Mouse (Mus musculus) midbrain, embryonic 15.5 days (tissue): ENCODE data around the gene Slc25a34. TPM values are rescaled to one million over a fixed set of nuclear protein-coding genes. Genes with fewer than 3 reads are reported as not detected.

ENCODE experiments used
- ATAC-seq: fragments of 200-750 bp; cut with Nextera tagmentation; replicated peaks from 2 replicates; pipeline ENCODE4 v1.8.0; 2017; ENCODE audit warnings: moderate TSS enrichment
- H3K27ac ChIP-seq: fragments of 300-500 bp; sonication (generic); 2 replicates; pipeline ENCODE4 v1.5.1; 2015; ENCODE audit warnings: mild to moderate bottlenecking, inconsistent platforms
- H3K27me3 ChIP-seq: fragments of 300-500 bp; sonication (generic); replicated peaks from 2 replicates; pipeline ENCODE4 v1.6.1; 2015; ENCODE audit warnings: inconsistent platforms
- H3K36me3 ChIP-seq: fragments of 300-500 bp; sonication (generic); replicated peaks from 2 replicates; pipeline ENCODE4 v1.6.1; 2015; ENCODE audit warnings: inconsistent platforms
- H3K4me1 ChIP-seq: fragments of 300-500 bp; sonication (generic); 2 replicates; pipeline ENCODE4 v1.6.1; 2015; ENCODE audit warnings: inconsistent platforms
- H3K4me2 ChIP-seq: fragments of 300-500 bp; sonication (generic); 2 replicates; pipeline ENCODE4 v1.6.1; 2015; ENCODE audit warnings: inconsistent platforms, mild to moderate bottlenecking, moderate library complexity
- H3K4me3 ChIP-seq: fragments of 300-500 bp; sonication (generic); 2 replicates; pipeline ENCODE4 v1.5.1; 2015; ENCODE audit warnings: mild to moderate bottlenecking, inconsistent platforms
- H3K9ac ChIP-seq: fragments of 300-500 bp; sonication (generic); 2 replicates; pipeline ENCODE4 v1.6.1; 2015; ENCODE audit warnings: mild to moderate bottlenecking, inconsistent platforms
- H3K9me3 ChIP-seq: fragments of 300-500 bp; sonication (generic); 2 replicates; pipeline ENCODE4 v1.6.1; 2016; ENCODE audit warnings: inconsistent platforms
- WGBS: fragments of 180-500 bp; shearing (Covaris S2); methylation state at CpG from one replicate; pipeline ENCODE4 v1.1.7; 2015; ENCODE audit warnings: mixed read lengths; 5-methylcytosine and 5-hydroxymethylcytosine counted together
- polyA plus RNA-seq: library from polyadenylated mRNA; unstranded; fragments of >200 nt; fragmentation: Nextera tagmentation; extraction: Ambion mirVana; gene quantifications from 2 replicates; pipeline ENCODE4 v1.2.1, GENCODE M21; 2015

The Slc25a34 gene
- polyA plus RNA-seq, 1 experiment from 2014 or later: 0.26 TPM

DNA sequence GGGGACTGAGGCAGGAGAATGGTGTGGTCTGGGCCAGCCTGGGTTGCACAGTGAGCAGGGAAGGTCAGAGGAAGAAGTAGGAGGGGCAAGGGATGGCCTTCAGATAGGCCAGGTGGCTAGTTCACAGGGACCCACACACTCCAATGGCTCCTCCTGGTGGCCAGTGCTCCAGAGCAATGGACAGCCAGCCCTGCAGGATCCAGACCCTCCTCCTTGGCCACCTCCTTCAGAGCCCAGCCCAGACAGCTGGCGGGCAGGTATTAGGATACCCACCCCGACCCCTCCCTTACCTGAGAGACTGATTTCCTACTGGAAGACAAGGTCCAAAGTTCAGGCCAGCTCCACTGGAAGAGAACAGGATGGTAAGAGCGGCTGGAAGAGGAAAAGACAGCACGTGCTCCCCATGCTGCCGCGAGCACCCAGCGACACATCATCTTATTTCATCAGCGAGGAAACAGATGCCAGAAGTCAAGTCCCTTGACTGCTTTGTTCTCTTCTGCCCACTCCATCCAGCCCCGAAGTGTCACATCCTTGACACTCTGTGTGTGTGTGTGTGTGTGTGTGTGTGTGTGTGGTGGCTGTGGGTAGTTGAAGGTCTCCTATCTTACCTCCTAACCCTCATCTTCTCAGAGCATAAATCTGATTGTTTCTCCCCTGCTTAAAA is 27.9 kb downstream of the Slc25a34 start:
- H3K4me2 ChIP-seq: no peak overlapping the region

DNA sequence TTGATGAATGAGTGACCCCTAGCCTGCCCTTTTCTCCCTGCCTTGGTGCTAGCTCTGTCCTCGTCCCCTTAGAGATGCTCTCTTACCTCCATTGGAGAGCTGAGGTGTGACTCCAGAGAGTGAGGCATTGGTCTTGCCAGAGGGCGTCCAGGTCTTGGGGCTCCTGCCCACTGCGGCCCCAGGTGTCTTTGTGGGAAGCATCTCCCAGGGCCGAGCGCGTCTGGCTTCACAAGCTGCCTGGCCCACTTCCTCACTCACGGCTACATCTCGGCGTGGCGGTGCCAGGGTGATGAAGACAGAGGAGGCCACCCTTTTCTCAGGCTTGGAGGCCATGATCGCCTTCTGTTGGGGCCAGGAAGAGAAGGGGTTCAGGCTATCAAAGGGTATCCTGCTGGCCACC is 28.5 kb downstream of the Slc25a34 start:
- ATAC-seq: no peak

More for the DNA sequence above, 27.9 kb downstream of the Slc25a34 start:
- Histone ChIP-seq H3K36me3 (0 out of 2 replicates have a peak, but pooled peaks cover 6% of the 10 kb centered on the region), H3K9ac (no peak overlapping the region), H3K4me3 (no peak overlapping the region), H3K9me3 (no peaks in the 10 kb centered on the region), H3K27me3 (no peaks in the 10 kb centered on the region), H3K4me1 (peaks cover 18% of the 10 kb centered on the region), H3K27ac (no peak overlapping the region)
- no peak for ATAC-seq
- WGBS: 80% methylated on average over 9 of the region's 9 CpGs

DNA sequence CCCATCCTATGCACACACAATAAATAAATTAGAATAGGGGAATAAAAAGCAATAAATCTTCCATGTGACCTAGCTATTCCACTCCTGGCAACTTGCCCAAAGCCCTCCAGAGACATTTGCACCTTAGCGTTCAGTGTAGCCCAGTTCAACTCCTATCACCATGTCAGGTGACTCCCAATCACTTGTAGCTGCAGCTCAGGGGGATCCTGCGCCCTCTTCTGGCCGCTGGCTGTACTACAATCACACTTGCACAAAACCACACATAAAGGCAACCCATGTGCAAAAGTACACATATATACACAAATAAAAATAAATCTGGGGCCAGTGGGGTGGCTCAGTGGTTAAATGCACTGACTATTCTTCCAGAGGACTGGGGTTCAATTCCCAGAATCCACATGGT is 32.1 kb downstream of the Slc25a34 start:
- Histone ChIP-seq H3K27ac (no peak overlapping the region), H3K27me3 (no peaks in the 10 kb centered on the region), H3K4me3 (no peak overlapping the region), H3K9me3 (no peaks in the 10 kb centered on the region), H3K4me2 (no peak overlapping the region), H3K4me1 (no peaks in the 10 kb centered on the region), H3K36me3 (0 out of 2 replicates have a peak, but pooled peaks cover 6% of the 10 kb centered on the region), H3K9ac (no peak overlapping the region)
- no peak for ATAC-seq
- 23% methylated on average over 3 of the region's 3 CpGs for WGBS

More for the DNA sequence above, 28.5 kb downstream of the Slc25a34 start:
- no peak overlapping the region for H3K27ac ChIP-seq
- peaks cover 18% of the 10 kb centered on the region for H3K4me1 ChIP-seq
- no peaks in the 10 kb centered on the region for H3K27me3 ChIP-seq
- WGBS: 91% methylated on average over 11 of the region's 11 CpGs
- H3K4me3 ChIP-seq: no peak overlapping the region
- no peaks in the 10 kb centered on the region for H3K9me3 ChIP-seq
- 0 out of 2 replicates have a peak, but pooled peaks cover 6% of the 10 kb centered on the region for H3K36me3 ChIP-seq
- H3K4me2 ChIP-seq: no peak overlapping the region
- no peak overlapping the region for H3K9ac ChIP-seq

DNA sequence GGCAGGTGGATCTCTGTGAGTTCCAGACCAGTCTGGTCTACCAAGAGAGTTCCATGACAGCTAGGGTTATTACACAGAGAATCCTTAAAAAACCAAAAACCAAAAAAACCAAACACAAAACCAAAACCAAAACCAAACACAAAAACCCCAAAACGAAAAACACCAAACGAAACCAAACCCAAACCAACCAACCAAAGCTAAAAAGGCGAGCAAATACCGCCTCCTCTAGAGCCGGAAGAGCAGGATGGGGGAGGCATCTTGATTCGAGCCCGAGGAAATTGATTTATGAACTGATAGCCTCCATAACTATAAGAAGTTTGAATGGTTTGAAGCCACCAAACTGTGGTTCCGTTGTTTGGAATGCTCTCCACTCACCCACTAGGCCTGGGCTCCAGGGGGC is 39.7 kb downstream of the Slc25a34 start:
- Histone ChIP-seq H3K4me2 (no peak overlapping the region), H3K4me3 (no peak overlapping the region), H3K27me3 (no peaks in the 10 kb centered on the region), H3K27ac (no peak overlapping the region), H3K9ac (no peak overlapping the region), H3K4me1 (no peaks in the 10 kb centered on the region), H3K9me3 (no peaks in the 10 kb centered on the region), H3K36me3 (no peaks in the 10 kb centered on the region)
- no peak for ATAC-seq
- WGBS: 92% methylated on average over 8 of the region's 8 CpGs

DNA sequence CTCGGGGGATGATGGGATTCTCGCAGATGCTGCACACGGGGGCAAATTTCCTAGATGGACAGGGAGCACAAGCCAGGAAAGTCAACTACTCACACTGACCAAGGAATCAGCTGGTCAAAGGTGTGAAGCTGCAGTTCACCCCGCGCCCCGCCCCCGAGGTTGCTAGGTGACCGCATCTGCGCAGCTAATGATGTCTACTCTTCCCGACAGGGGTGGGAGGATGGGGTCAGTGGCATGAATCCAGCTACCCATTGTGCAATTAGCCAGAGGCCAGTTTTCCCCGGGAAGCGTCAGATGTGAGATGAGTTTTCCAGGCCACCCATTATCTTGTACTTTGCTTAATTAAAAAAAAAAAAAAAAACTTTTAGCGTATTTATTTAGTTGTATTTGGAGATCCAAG is 42.6 kb downstream of the Slc25a34 start:
- Histone ChIP-seq H3K27me3 (no peaks in the 10 kb centered on the region), H3K9ac (no peak overlapping the region), H3K9me3 (no peaks in the 10 kb centered on the region), H3K27ac (no peak overlapping the region), H3K4me2 (no peak overlapping the region), H3K4me1 (no peaks in the 10 kb centered on the region), H3K36me3 (no peaks in the 10 kb centered on the region), H3K4me3 (no peak overlapping the region)
- no peak for ATAC-seq
- 78% methylated on average over 13 of the region's 13 CpGs for WGBS

DNA sequence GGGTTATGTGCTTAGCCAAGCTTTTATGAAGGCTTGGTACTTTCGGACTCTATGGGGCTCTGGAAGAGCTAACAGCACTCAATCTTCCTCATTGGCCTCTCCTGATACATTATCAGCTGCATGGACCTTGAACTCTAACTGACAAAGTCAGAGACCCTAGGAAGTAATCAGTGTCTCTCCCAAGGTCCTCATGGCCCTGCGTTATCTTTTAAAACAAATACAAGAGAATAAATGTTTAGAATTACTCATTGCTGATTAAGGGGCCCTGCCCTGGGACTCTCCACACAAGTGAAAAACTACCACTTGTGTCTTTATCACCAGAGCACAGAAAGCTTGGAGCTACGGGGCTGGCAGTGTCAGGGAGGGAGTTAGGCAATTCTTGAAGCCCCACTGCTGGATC is 44.8 kb downstream of the Slc25a34 start:
- H3K27me3 ChIP-seq: no peaks in the 10 kb centered on the region
- 78% methylated on average over 3 of the region's 3 CpGs for WGBS
- no peaks in the 10 kb centered on the region for H3K36me3 ChIP-seq
- H3K4me1 ChIP-seq: 0 out of 2 replicates have a peak, but pooled peaks cover 3% of the 10 kb centered on the region
- ATAC-seq: no peak
- H3K27ac ChIP-seq: no peak overlapping the region
- no peaks in the 10 kb centered on the region for H3K9me3 ChIP-seq
- no peak overlapping the region for H3K4me2 ChIP-seq
- H3K4me3 ChIP-seq: no peak overlapping the region
- no peak overlapping the region for H3K9ac ChIP-seq

DNA sequence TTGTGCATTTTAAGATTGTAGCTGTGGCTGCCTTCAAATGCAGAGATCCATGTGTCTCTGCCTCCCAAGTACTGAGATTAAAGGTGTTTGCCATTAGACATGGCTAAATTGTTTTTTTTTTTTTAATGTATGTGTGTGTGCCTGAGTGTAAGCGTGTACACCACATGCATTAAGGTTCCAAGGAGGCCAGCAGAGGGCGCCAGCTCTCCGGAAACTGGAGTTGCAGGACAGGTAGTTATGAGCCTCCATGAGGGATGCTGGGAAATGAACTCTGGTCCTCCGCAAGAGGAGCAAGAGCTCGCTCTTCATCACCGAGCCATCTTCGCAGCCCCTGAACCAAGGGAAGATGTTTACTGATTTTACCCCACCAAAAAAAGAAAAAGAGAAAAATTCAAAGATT is 46.7 kb downstream of the Slc25a34 start:
- Histone ChIP-seq H3K27ac (no peak overlapping the region), H3K4me1 (0 out of 2 replicates have a peak, but pooled peaks cover 3% of the 10 kb centered on the region), H3K4me2 (no peak overlapping the region), H3K9me3 (no peaks in the 10 kb centered on the region), H3K27me3 (no peaks in the 10 kb centered on the region), H3K9ac (no peak overlapping the region), H3K4me3 (no peak overlapping the region), H3K36me3 (no peaks in the 10 kb centered on the region)
- 95% methylated on average over 7 of the region's 7 CpGs for WGBS
- no peak for ATAC-seq

DNA sequence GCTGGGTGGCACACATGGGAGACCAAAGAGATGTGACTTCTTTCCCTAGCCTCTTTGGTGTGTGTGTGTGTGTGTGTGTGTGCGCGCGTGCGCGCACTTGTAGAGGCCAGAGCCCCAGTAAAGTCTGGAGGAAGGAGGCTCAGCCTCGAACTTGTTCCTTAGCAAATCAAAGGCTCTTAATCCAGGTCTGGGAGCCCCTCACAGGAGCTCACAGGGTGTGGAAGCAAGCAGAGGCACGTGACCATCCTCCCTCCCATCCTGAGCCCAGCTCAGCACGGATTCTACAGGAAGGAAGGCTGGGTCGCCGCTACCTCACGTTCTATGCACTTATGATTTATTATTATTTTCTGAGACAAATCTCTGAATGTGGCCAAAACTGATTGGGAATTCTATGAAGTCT is 47.2 kb downstream of the Slc25a34 start:
- Histone ChIP-seq H3K4me1 (0 out of 2 replicates have a peak, but pooled peaks cover 3% of the 10 kb centered on the region), H3K9ac (no peak overlapping the region), H3K36me3 (no peaks in the 10 kb centered on the region), H3K27me3 (no peaks in the 10 kb centered on the region), H3K9me3 (no peaks in the 10 kb centered on the region), H3K4me2 (no peak overlapping the region), H3K4me3 (no peak overlapping the region), H3K27ac (no peak overlapping the region)
- ATAC-seq: no peak
- 89% methylated on average over 11 of the region's 11 CpGs for WGBS

DNA sequence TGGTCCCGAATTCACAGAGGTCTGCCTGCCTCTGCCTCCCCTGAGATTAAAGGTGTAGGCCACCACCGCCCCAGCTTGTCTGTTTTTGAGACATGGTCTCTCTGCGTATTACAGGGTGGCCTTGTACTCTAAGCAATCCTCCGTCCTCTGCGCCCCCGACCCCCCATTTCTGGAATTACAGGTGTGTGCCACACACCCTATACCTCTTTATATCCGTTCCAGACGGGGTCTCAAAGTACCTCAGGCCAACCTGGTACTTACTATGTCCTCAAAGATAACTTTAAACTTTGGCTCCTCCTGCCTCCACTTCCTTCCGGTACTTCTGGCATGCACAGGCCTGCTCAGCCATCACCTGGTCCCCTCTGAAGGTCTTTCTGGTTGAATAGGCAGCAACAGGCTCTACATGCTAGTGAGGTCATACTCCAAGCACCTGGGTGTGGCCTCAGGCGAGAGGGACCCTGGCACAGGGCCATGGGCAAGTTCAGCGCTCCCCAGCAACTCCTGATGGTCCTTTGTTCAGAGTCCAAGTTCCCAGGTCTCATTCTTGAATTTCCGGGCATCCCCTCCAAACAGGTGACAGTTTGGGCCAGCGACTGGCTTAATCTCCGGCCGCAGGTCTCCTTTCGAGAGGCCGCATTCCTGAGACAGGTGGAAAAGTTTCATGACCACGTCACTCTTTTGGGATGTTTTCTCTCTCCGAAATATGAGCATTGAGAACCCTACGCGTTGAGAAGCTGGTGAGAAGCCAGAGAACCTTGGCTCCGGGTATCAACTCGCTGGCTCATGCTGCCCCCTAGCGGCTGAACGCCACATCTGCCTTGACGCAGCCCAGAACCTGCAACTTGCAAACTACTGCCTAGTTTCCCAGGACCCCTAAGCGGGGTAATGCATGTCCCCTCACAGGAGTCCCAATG is 48.6 kb downstream of the Slc25a34 start:
- H3K4me1 ChIP-seq: 0 out of 2 replicates have a peak, but pooled peaks cover 3% of the 10 kb centered on the region
- H3K9me3 ChIP-seq: no peaks in the 10 kb centered on the region
- ATAC-seq: peak; percentile 70
- WGBS: 41% methylated on average over 27 of the region's 27 CpGs
- H3K4me2 ChIP-seq: no peak overlapping the region
- H3K27ac ChIP-seq: no peak overlapping the region
- H3K9ac ChIP-seq: no peak overlapping the region
- H3K36me3 ChIP-seq: no peaks in the 10 kb centered on the region
- H3K27me3 ChIP-seq: no peaks in the 10 kb centered on the region
- H3K4me3 ChIP-seq: no peak overlapping the region

DNA sequence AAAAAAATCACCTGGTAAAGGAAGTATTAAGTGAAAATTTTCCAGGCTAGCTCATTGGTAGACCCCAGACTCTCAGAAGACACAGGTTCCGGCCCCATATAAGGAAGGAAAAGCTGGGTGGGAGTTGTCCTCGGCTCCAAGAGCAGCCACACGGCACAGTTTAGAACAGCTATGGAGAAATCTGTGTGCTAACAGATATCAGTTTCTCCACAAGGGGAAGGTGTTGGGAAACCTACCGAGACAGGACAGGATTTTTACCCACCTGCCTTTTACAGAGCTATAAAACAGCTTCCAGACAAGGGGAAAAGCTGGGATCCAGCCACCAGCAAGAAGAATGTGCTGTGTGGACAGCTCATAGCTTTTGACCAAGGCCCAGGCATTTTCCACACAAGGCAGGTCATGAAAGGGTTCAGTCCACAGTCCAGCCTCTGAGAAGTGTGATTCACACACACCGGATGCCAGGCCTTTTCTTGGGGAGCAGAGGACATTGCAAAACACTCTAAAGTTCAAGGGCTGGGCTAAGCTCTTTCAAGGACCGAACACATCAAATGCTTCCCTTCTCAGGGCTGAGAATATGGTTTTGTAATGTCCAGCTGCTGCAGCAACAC is 50.2 kb downstream of the Slc25a34 start:
- Histone ChIP-seq H3K27me3 (no peaks in the 10 kb centered on the region), H3K4me2 (no peak overlapping the region), H3K27ac (no peak overlapping the region), H3K9me3 (no peaks in the 10 kb centered on the region), H3K4me3 (no peak overlapping the region), H3K9ac (no peak overlapping the region), H3K36me3 (no peaks in the 10 kb centered on the region), H3K4me1 (0 out of 2 replicates have a peak, but pooled peaks cover 3% of the 10 kb centered on the region)
- no peak for ATAC-seq
- WGBS: 78% methylated on average over 6 of the region's 6 CpGs

DNA sequence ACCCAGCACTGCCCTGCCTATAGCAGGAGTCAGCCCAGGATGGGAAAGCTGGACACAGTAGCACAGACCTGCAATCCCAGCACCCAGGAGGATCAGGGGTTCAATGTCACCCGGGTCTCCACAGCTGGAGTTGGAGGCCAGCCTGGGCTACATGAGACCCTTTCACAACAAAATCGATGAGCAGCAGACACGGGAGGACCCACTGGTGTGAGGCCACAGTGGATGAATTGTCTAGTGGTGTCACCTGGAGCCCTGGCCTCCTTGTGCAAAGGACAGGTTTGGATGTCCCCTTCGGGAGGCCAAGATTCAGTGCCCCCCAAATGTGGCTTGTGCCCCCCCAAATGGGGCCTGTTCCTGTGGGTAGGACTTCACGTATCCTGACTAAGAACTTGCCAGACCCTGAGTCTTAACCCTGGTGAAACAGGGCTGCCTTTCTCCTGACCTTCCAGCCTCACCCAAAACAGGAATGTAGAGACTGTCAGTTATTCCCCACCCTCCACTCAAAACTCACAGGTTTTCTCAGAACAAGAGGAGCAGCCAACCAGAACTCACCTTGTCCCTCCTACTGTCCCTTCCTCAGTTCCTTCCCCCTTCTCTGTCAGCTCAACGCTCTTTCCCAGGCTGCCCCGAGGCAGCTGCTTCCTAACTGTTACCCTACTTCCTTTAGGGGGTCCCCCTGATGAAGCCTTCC is 50.8 kb downstream of the Slc25a34 start:
- H3K9ac ChIP-seq: no peak overlapping the region
- ATAC-seq: no peak
- 81% methylated on average over 7 of the region's 7 CpGs for WGBS

DNA sequence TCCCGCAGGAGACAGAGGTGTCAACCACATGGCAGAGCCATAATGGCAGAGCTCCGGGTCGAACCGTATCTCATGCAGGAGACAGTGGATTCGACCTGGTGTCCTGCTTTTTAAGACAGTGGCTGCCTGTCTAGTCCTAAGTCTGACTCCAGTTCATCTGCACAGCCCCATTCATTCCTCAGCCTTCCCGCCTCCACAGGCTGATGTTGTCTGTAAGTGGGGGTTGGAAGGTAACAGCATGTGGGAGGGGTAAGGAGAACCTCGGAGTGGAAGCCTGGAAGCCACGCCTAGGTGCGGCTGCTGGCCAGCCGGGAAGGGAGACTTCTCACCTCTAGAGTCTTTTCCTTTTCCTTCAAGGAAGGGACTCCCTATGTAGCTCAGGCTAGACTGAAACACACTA is 51.7 kb downstream of the Slc25a34 start:
- Histone ChIP-seq H3K27me3 (no peaks in the 10 kb centered on the region), H3K9ac (no peak overlapping the region), H3K4me1 (0 out of 2 replicates have a peak, but pooled peaks cover 3% of the 10 kb centered on the region), H3K9me3 (no peaks in the 10 kb centered on the region), H3K4me2 (no peak overlapping the region), H3K36me3 (no peaks in the 10 kb centered on the region), H3K4me3 (no peak overlapping the region), H3K27ac (no peak overlapping the region)
- no peak for ATAC-seq
- 82% methylated on average over 10 of the region's 10 CpGs for WGBS

More for the DNA sequence above, 50.8 kb downstream of the Slc25a34 start:
- no peaks in the 10 kb centered on the region for H3K27me3 ChIP-seq
- H3K4me1 ChIP-seq: 0 out of 2 replicates have a peak, but pooled peaks cover 3% of the 10 kb centered on the region
- H3K27ac ChIP-seq: no peak overlapping the region
- no peaks in the 10 kb centered on the region for H3K9me3 ChIP-seq
- H3K4me2 ChIP-seq: no peak overlapping the region
- no peak overlapping the region for H3K4me3 ChIP-seq
- no peaks in the 10 kb centered on the region for H3K36me3 ChIP-seq
